Mouse (Mus musculus): ENCODE data around the gene Esr1.
A peak's percentile ranks its signal among the peaks of the same experiment; 100 is the strongest.
"Not testable (repeated sequence)": the region's sequence is repeated elsewhere in the genome, so short reads cannot be mapped to it uniquely, and the experiment has no call there.

Esr1 gene

GRCm38 (mm10) chr10:4611386-4612155, at the start of gene Esr1:
Esr1 (plus strand) TSS chr10:4611593.
- DNase-seq: peak; percentile 88

- peak; percentile 46 for DNase-seq
Measured at GRCm38 (mm10) chr10:4565148-4565547, 46.2 kb upstream of the Esr1 start.

- DNase-seq: peak; percentile 61
Measured at GRCm38 (mm10) chr10:4570778-4571177, 40.6 kb upstream of the Esr1 start.

- peak; percentile 15 for DNase-seq
Measured at GRCm38 (mm10) chr10:4571304-4571703, 40.1 kb upstream of the Esr1 start.

GRCm38 (mm10) chr10:4581905-4582304, 29.5 kb upstream of the Esr1 start:
- DNase-seq: peak; percentile 81

GRCm38 (mm10) chr10:4586691-4587090, 24.7 kb upstream of the Esr1 start:
- DNase-seq: peak; percentile 51

- peak; percentile 64 for DNase-seq
Measured at GRCm38 (mm10) chr10:4589576-4589975, 21.8 kb upstream of the Esr1 start.

- no peak for DNase-seq
Measured at GRCm38 (mm10) chr10:4590956-4591355, 20.4 kb upstream of the Esr1 start.

GRCm38 (mm10) chr10:4593828-4594227, 17.6 kb upstream of the Esr1 start:
- DNase-seq: peak; percentile 31

- peak; percentile 55 for DNase-seq
Measured at GRCm38 (mm10) chr10:4597211-4597610, 14.2 kb upstream of the Esr1 start.

GRCm38 (mm10) chr10:4598244-4598842, 13.1 kb upstream of the Esr1 start:
- DNase-seq: peak; percentile 86

- peak; percentile 84 for DNase-seq
Measured at GRCm38 (mm10) chr10:4598916-4599315, 12.5 kb upstream of the Esr1 start.

- peak; percentile 25 for DNase-seq
Measured at GRCm38 (mm10) chr10:4599591-4599990, 11.8 kb upstream of the Esr1 start.

- peak; percentile 73 for DNase-seq
Measured at GRCm38 (mm10) chr10:4600796-4601474, 10.5 kb upstream of the Esr1 start.

- not testable (repeated sequence) for DNase-seq
Measured at GRCm38 (mm10) chr10:4601612-4602011, 9.8 kb upstream of the Esr1 start.

GRCm38 (mm10) chr10:4602466-4602865, 8.9 kb upstream of the Esr1 start:
- peak; percentile 62 for DNase-seq

GRCm38 (mm10) chr10:4604527-4605209, 6.7 kb upstream of the Esr1 start:
- DNase-seq: no peak

- no peak for DNase-seq
Measured at GRCm38 (mm10) chr10:4610234-4610633, 1.2 kb upstream of the Esr1 start.

- DNase-seq: peak; percentile 90
Measured at GRCm38 (mm10) chr10:4612313-4613036, 1.1 kb downstream of the Esr1 start.

GRCm38 (mm10) chr10:4618026-4618425, 6.6 kb downstream of the Esr1 start:
- DNase-seq: no peak

GRCm38 (mm10) chr10:4618686-4619085, 7.3 kb downstream of the Esr1 start:
- DNase-seq: peak; percentile 90

- not testable (repeated sequence) for DNase-seq
Measured at GRCm38 (mm10) chr10:4619426-4619825, 8.0 kb downstream of the Esr1 start.
